Mouse (Mus musculus): ENCODE measurements around the gene Gbp2. TPM values are rescaled to one million over a fixed set of nuclear protein-coding genes. Genes with fewer than 3 reads are reported as not detected.

Gbp2 gene
- polyA plus RNA-seq, 1 experiment from 2014 or later = 2.4 TPM

GRCm38 (mm10) chr3:142590431-142591067, 29.9 kb upstream of the Gbp2 start:
- WGBS = 66% methylated on average over 4 of the region's 4 CpGs
- H3K4me3 ChIP-seq (ENCODE audit: control insufficient read depth in 1 of 2, insufficient read depth in 1 of 2, low read depth in 1 of 2, low read length in 2 of 2) = no peak overlapping the region
- H3K4me1 ChIP-seq (ENCODE audit: control insufficient read depth in 2 of 2, insufficient read depth in 2 of 2, low read length in 2 of 2) = no peaks in the 10 kb centered on the region
- H3K27me3 ChIP-seq (ENCODE audit: control insufficient read depth, insufficient read depth, low read length) = no peaks in the 10 kb centered on the region
- H3K27ac ChIP-seq (replicated peaks in 1 of 2; ENCODE audit: control insufficient read depth in 1 of 2, insufficient read depth in 1 of 2, low read depth in 2 of 2, low read length in 2 of 2) = no peak overlapping the region
- no peak overlapping the region for H3K4me2 ChIP-seq (ENCODE audit: low read length)
- H3K36me3 ChIP-seq (ENCODE audit: control insufficient read depth, insufficient read depth, low read length) = no peaks in the 10 kb centered on the region
- no peaks in the 10 kb centered on the region for H3K9me3 ChIP-seq (ENCODE audit: control insufficient read depth, low read length)
- no peak overlapping the region for H3K9ac ChIP-seq (ENCODE audit: low read length)
- no peak for ATAC-seq (ENCODE audit: insufficient number of reproducible peaks, insufficient read depth, low FRiP score, low read depth)

- H3K4me3 ChIP-seq (ENCODE audit: control insufficient read depth in 1 of 2, insufficient read depth in 1 of 2, low read depth in 1 of 2, low read length in 2 of 2) = no peak within 1 kb of the TSS
- H3K9me3 ChIP-seq (ENCODE audit: control insufficient read depth, low read length) = no peaks in the 10 kb centered on the region
- no peak within 1 kb of the TSS for H3K27ac ChIP-seq (replicated peaks in 1 of 2; ENCODE audit: control insufficient read depth in 1 of 2, insufficient read depth in 1 of 2, low read depth in 2 of 2, low read length in 2 of 2)
- no peaks in the 10 kb centered on the region for H3K4me1 ChIP-seq (ENCODE audit: control insufficient read depth in 2 of 2, insufficient read depth in 2 of 2, low read length in 2 of 2)
- ATAC-seq (ENCODE audit: insufficient number of reproducible peaks, insufficient read depth, low FRiP score, low read depth) = no peak
- H3K4me2 ChIP-seq (ENCODE audit: low read length) = no peak within 1 kb of the TSS
- no peak within 1 kb of the TSS for H3K9ac ChIP-seq (ENCODE audit: low read length)
- H3K36me3 ChIP-seq (ENCODE audit: control insufficient read depth, insufficient read depth, low read length) = no peaks in the 10 kb centered on the region
- 71% methylated on average over 1 of the region's 1 CpGs for WGBS
- no peaks in the 10 kb centered on the region for H3K27me3 ChIP-seq (ENCODE audit: control insufficient read depth, insufficient read depth, low read length)
These were observed 25.9 kb upstream of the Gbp2 start, which contains the start of gene Gbp2b for GRCm38 (mm10) chr3:142594547-142594946. Gene Gbp2b (plus strand): TSS chr3:142594847.

- Histone ChIP-seq H3K36me3 (ENCODE audit: control insufficient read depth, insufficient read depth, low read length) (no peaks in the 10 kb centered on the region), H3K9ac (ENCODE audit: low read length) (no peak overlapping the region), H3K27me3 (ENCODE audit: control insufficient read depth, insufficient read depth, low read length) (no peaks in the 10 kb centered on the region), H3K4me2 (ENCODE audit: low read length) (no peak overlapping the region), H3K4me3 (ENCODE audit: control insufficient read depth in 1 of 2, insufficient read depth in 1 of 2, low read depth in 1 of 2, low read length in 2 of 2) (no peak overlapping the region), H3K27ac (replicated peaks in 1 of 2; ENCODE audit: control insufficient read depth in 1 of 2, insufficient read depth in 1 of 2, low read depth in 2 of 2, low read length in 2 of 2) (no peak overlapping the region), H3K9me3 (ENCODE audit: control insufficient read depth, low read length) (no peaks in the 10 kb centered on the region), H3K4me1 (ENCODE audit: control insufficient read depth in 2 of 2, insufficient read depth in 2 of 2, low read length in 2 of 2) (no peaks in the 10 kb centered on the region)
- 68% methylated on average over 3 of the region's 3 CpGs for WGBS
- no peak for ATAC-seq (ENCODE audit: insufficient number of reproducible peaks, insufficient read depth, low FRiP score, low read depth)
These were observed 22.5 kb upstream of the Gbp2 start for GRCm38 (mm10) chr3:142597923-142598322.

- Histone ChIP-seq H3K27me3 (ENCODE audit: control insufficient read depth, insufficient read depth, low read length) (no peaks in the 10 kb centered on the region), H3K4me2 (ENCODE audit: low read length) (no peak overlapping the region), H3K4me3 (ENCODE audit: control insufficient read depth in 1 of 2, insufficient read depth in 1 of 2, low read depth in 1 of 2, low read length in 2 of 2) (no peak overlapping the region), H3K4me1 (ENCODE audit: control insufficient read depth in 2 of 2, insufficient read depth in 2 of 2, low read length in 2 of 2) (no peaks in the 10 kb centered on the region), H3K27ac (replicated peaks in 1 of 2; ENCODE audit: control insufficient read depth in 1 of 2, insufficient read depth in 1 of 2, low read depth in 2 of 2, low read length in 2 of 2) (no peak overlapping the region), H3K9me3 (ENCODE audit: control insufficient read depth, low read length) (no peaks in the 10 kb centered on the region), H3K9ac (ENCODE audit: low read length) (no peak overlapping the region), H3K36me3 (ENCODE audit: control insufficient read depth, insufficient read depth, low read length) (no peaks in the 10 kb centered on the region)
- ATAC-seq (ENCODE audit: insufficient number of reproducible peaks, insufficient read depth, low FRiP score, low read depth) = no peak
These were observed 18.7 kb upstream of the Gbp2 start for GRCm38 (mm10) chr3:142601675-142602074.

- no peak overlapping the region for H3K4me3 ChIP-seq (ENCODE audit: control insufficient read depth in 1 of 2, insufficient read depth in 1 of 2, low read depth in 1 of 2, low read length in 2 of 2)
- H3K27ac ChIP-seq (replicated peaks in 1 of 2; ENCODE audit: control insufficient read depth in 1 of 2, insufficient read depth in 1 of 2, low read depth in 2 of 2, low read length in 2 of 2) = no peak overlapping the region
- no peaks in the 10 kb centered on the region for H3K9me3 ChIP-seq (ENCODE audit: control insufficient read depth, low read length)
- no peak for ATAC-seq (ENCODE audit: insufficient number of reproducible peaks, insufficient read depth, low FRiP score, low read depth)
- H3K27me3 ChIP-seq (ENCODE audit: control insufficient read depth, insufficient read depth, low read length) = no peaks in the 10 kb centered on the region
- no peak overlapping the region for H3K4me2 ChIP-seq (ENCODE audit: low read length)
- H3K36me3 ChIP-seq (ENCODE audit: control insufficient read depth, insufficient read depth, low read length) = no peaks in the 10 kb centered on the region
- 83% methylated on average over 3 of the region's 3 CpGs for WGBS
- H3K4me1 ChIP-seq (ENCODE audit: control insufficient read depth in 2 of 2, insufficient read depth in 2 of 2, low read length in 2 of 2) = peaks cover 4 to 7% of the 10 kb centered on the region in 2 experiments
- H3K9ac ChIP-seq (ENCODE audit: low read length) = no peak overlapping the region
These were observed 1.7 kb upstream of the Gbp2 start for GRCm38 (mm10) chr3:142618658-142619057.

- Histone ChIP-seq H3K27ac (replicated peaks in 1 of 2; ENCODE audit: control insufficient read depth in 1 of 2, insufficient read depth in 1 of 2, low read depth in 2 of 2, low read length in 2 of 2) (no peak overlapping the region), H3K36me3 (ENCODE audit: control insufficient read depth, insufficient read depth, low read length) (no peaks in the 10 kb centered on the region), H3K27me3 (ENCODE audit: control insufficient read depth, insufficient read depth, low read length) (no peaks in the 10 kb centered on the region), H3K4me1 (ENCODE audit: control insufficient read depth in 2 of 2, insufficient read depth in 2 of 2, low read length in 2 of 2) (peaks cover 4 to 7% of the 10 kb centered on the region in 2 experiments), H3K9me3 (ENCODE audit: control insufficient read depth, low read length) (no peaks in the 10 kb centered on the region), H3K4me3 (ENCODE audit: control insufficient read depth in 1 of 2, insufficient read depth in 1 of 2, low read depth in 1 of 2, low read length in 2 of 2) (no peak overlapping the region), H3K9ac (ENCODE audit: low read length) (no peak overlapping the region), H3K4me2 (ENCODE audit: low read length) (peak overlapping the region; percentile 68; the same call in 1 of the 2 replicates)
- no peak for ATAC-seq (ENCODE audit: insufficient number of reproducible peaks, insufficient read depth, low FRiP score, low read depth)
- WGBS = 34% methylated on average over 1 of the region's 1 CpGs
These were observed 796 bp upstream of the Gbp2 start for GRCm38 (mm10) chr3:142619606-142620005.

- no peak for ATAC-seq (ENCODE audit: insufficient number of reproducible peaks, insufficient read depth, low FRiP score, low read depth)
- WGBS = 46% methylated on average over 3 of the region's 3 CpGs
- peak overlapping the region; percentile 18; the same call in 1 of the 2 replicates for H3K9ac ChIP-seq (ENCODE audit: low read length)
These were observed 657 bp downstream of the Gbp2 start for GRCm38 (mm10) chr3:142620956-142621562.

More at GRCm38 (mm10) chr3:142620956-142621562, 657 bp downstream of the Gbp2 start:
- Histone ChIP-seq H3K27me3 (ENCODE audit: control insufficient read depth, insufficient read depth, low read length) (no peaks in the 10 kb centered on the region), H3K9me3 (ENCODE audit: control insufficient read depth, low read length) (no peaks in the 10 kb centered on the region), H3K27ac (replicated peaks in 1 of 2; ENCODE audit: control insufficient read depth in 1 of 2, insufficient read depth in 1 of 2, low read depth in 2 of 2, low read length in 2 of 2) (peak overlapping the region in 1 of 2 experiments; percentile 32; a peak in 2 of 4 replicates), H3K4me1 (ENCODE audit: control insufficient read depth in 2 of 2, insufficient read depth in 2 of 2, low read length in 2 of 2) (peaks cover 4 to 7% of the 10 kb centered on the region in 2 experiments), H3K36me3 (ENCODE audit: control insufficient read depth, insufficient read depth, low read length) (no peaks in the 10 kb centered on the region), H3K4me2 (ENCODE audit: low read length) (peak overlapping the region; percentile 68), H3K4me3 (ENCODE audit: control insufficient read depth in 1 of 2, insufficient read depth in 1 of 2, low read depth in 1 of 2, low read length in 2 of 2) (no peak overlapping the region)
